Mouse (Mus musculus) frontal cortex, postnatal 36 days (tissue): ENCODE measurements at regions not wholly inside any gene's neighbourhood (a gene's known extent, or its start where the extent isn't known, plus 50 kb on each side); places are given as distances from the start of the nearest gene placed in this dataset.
A peak's percentile ranks its signal among the peaks of the same experiment; 100 is the strongest.

ENCODE experiments used
- DNase-seq, 2 experiments: peaks; one replicate each; pipeline ENCODE4 v3.0.0; 2022; ENCODE audit warnings: low spot score in 2 of 2

DNA sequence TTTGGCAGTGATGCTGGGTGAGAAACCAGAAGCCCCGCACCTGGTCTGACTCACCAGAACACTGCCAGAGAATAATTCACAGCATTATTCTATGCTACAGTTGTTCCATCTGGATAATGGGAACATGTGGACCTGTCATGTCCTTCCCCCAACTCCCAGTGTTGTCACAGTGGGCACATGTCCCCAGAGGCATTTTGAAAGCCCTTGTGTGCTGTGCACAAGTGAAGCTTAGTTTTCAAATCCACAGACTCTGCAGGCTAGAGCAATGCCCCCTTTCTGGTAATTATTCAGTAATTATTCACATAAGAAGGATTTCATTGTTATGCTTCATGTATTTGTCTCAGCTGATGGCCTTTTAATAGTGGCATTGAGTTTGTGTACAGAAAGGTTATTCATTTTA, 146.7 kb downstream of the Slc4a3 start:
- DNase-seq, result no peak

DNA sequence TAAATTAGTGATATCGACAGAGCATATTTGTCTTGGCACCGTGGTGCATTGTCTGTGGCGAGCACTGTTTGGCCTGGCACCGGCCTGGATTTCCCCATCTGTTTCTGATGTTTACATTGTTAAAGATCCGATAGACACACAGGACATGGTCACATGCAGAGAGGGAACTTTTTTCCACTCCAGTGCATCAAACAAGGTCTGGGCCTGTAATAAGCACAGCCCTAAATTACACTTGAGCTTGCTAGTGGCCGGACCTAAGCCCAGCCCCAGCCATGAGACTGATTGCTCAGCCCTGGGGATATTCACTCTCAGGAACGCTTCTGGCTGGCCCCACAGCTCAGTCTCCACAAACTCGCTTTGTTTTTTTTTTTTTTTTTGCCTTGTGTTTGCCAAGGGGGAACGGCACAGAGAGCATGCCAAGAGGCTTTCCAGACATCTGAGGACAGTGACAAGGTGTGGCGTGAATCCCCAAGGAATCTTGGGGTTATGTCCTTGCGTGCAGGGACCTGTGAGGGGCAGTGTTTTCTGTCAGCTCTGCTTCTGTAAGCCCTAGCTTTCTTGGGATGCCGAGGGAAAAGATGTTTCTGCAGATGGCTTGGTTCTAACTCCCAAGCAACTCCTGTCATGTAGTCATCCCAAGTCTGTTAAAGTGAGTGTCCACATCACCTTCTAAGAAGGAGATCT, 147.3 kb downstream of the Slc4a3 start:
- DNase-seq, result no peak

DNA sequence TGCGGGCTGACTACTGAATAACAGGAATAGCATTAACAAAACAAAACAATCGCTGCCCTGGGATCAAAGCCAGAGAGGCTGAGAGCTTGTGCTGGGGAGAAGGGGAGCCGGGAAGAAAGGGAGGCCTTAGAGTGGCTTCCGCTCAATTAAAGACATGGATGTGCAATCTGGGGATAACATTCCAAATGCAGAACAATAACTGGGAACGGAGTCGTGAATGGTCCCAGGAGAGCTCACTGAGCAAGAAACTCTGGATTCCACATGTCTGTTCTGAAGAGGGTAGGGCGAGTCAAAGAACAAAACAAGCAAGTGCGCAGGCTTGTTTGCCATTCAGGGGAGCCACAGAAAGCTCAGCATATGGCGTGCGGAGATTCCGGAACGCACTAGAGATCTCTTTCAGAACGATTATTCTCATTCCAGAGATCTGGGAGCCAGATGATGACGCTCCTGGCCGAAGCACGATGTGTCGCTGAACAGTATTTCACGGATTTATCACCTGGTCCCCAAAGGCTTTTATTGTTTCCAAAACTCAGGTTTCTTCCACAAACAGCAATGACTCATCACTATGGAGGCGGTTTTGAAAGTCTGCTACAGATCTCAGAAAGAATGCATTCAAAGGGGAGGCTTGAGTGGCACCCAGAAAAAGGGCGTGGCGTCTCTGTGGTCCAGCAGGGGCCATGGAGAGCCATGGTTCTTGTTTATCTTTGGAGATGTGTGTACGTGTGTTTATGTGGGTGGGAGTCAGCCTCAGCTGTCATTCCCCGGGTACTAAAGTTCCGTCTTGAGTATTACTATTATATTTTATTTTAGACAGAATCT, 159.0 kb downstream of the Slc4a3 start:
- DNase-seq, result peak; percentile 26 to 49

DNA sequence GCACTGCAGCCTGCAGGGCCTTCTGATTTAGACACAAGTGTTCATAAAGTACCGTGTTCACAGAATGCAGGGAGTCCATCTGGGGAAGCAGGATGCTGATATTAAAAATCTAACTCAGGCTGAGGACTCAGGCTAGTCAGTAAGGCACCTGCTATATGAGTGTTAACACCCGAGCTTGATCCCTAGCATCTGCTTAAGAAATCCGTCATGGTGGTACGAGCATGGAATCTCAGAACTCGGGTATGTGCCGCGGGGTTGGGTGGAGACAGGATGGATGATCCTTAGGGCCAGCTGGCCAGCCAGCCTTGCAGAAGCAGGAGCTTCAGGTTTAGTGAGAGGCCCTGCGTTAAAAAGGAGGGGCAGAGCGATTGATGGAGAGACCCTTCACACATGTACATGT, 160.1 kb downstream of the Slc4a3 start:
- DNase-seq, result no peak

DNA sequence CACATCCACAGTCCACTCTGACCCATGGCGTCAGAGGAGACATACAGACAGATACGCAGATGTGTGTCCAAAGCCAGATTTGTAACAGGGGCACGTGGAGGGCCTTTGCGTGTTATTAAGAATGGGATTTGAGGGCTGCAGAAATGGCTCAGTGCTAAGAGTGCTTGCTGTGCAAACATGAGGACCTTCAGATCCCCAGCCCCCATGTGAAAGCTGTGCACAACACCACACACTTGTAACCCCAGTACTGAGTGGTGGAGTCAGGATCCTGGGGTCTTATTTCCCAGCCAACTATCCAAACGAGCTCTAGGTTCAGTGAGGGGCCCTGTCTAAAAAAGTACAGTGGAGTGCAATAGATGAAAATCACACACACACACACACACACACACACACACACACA, 177.4 kb downstream of the Slc4a3 start:
- DNase-seq, result no peak

DNA sequence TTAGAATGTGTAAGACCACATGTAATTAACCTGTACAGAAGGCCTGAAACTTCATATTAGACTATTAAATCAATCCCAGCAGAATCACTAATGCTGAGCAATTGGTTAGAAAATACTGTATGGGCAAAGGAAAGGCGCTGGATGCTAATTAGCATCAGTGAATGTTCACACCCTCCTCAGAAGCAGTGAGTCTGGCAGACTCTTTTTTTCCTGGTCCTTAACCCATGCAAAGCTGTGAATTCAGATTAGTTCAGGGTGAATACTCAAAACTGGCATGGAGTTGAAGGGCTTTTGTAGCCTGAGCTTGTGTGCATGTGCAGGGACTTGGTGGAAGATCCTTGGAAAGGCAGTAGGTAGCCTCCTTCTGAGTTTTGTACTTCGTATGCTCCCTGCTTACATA, 179.3 kb downstream of the Slc4a3 start:
- DNase-seq, result no peak

DNA sequence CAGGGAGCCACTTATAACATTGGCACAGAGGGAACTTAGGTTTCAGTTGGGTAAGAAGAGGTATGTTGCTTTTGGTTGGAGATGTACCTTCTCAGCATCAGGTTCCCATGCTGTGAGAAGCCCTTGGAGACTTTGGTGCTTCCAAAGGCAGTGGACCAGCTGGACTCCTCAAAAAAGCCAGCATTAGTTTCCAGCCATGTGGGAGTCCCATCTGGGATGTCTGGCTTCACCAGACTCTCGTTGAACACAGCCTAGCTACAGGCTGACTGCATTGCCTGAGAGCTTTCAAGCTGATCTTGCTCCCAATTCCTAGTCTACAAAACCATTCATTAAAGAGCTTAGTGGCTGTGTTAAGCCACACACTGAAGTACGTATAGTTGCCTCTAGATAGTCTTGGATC, 182.8 kb downstream of the Slc4a3 start:
- peak in 1 of 2 experiments; percentile 62 for DNase-seq

DNA sequence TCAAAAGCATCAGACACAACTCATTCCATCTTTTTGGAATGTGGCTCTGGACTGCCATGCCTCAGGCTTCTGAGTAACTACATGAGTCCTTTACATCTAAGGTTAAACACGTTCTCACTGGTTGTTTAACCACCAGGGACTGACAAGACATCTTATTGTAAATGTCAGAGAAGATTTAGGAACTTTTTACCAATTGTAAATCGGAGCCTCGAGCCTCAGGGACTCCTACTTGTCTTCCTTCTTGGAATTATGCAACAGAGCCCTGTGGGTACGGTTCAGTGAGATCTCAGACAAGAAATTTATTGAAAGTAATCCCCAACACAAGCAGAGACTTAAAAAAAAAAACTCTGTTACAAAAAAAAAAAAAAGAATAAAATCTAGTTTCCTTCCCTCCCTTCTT, 187.7 kb downstream of the Slc4a3 start:
- no peak for DNase-seq

DNA sequence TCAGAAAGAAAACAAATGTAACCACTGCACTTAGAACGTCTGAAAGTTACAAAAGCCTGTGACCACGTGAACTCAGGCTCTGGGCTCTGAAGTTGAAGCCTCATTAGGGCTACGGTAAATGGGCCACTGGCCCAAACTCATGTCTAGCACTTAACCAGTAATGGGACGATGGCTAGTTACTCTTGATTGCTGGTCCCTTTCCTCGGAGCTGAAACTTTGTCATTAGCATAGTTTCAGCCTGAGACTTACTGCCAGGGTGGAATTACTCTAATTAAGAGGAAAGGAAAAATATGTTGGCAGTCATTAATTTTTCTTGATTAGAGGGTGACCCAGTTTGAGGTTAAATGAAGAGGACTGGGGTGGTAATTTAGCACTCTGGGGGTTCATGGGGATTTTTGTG, 192.6 kb downstream of the Slc4a3 start:
- DNase-seq, result peak in 1 of 2 experiments; percentile 6

DNA sequence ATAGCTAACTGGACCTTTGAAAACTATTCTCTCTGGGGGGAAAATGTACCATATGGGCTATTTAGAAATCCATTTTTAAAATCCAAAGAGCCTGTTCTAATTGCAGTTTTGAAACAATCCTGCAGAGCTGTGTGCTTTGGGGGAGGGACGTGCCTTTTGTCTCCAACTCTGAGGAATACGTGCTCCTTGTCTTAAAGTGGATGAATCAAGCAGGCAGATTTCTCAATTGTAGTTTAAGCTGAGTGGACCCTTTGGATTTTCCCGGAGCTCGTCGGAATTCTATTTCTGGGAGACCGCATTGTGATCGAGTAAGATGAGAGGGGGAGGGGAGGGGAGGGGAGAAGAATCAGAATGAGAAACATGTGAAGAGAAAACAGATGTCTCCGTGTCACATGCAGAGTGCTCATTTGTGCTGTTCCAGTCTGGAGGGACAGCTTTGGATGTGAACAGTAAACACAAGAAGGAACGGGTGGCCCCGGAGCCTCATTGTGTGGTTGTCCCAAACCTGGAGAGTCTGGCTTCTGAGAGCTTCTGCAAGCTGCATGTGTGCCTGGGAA, 203.7 kb downstream of the Slc4a3 start:
- DNase-seq, result peak in 1 of 2 experiments; percentile 7

DNA sequence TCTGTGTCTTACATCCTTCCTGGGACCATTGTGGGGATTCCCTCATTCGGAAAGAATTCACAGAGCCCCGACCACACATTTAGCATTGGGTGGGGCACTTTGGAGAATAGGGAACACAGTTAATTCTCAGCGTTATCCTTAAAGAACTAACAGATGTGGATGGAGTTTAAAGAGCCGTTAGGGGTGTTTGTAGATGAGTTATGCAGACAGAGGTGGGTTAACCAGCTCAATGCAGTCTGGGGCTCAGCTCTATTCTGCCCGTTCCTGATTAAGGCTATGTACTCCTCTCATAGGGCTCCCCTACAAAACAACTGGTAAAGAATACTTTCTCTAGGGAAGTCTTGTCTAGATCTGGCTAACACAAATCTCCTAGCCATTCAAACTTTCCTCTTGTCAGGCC, 226.1 kb downstream of the Slc4a3 start:
- DNase-seq, result no peak

DNA sequence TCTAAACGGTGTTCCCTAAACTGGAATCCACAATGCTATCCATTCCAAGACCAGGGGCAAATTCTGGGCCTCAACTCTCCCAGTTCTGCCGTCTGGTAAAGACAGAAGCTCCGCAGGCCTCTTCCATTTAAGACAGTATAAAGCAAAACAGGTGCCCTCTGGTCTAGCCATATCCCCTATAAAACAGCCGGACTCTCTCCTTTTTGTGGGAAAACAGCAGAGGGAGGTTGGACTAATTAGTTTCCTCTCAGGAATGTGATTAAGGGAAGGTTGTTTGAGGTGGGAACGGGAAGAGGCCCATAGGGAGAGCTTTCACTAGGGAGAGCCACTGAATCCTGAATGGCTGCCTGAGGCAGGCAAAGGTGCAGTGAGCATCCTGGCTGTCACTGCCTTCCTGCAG, 226.9 kb downstream of the Slc4a3 start:
- no peak for DNase-seq

DNA sequence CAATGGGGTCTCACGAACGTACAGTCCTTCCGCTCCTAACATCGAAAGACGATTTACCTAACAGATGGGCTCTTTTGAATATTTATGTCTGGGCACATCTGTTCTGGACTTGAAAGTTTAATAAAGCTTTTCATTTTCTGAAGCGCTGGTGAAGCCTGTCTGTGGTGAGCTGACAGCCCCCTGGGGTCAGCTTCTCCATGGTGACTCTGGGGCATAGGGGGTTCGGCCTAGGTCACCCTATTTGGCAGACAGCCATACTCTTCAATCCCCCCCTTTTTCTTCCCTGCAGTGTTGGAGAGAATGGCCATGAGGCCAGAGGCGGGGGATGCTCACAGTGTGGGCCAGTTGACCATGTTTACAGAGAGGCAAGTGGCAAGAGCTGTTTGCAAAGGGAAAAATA, 232.8 kb downstream of the Slc4a3 start:
- DNase-seq, result no peak

DNA sequence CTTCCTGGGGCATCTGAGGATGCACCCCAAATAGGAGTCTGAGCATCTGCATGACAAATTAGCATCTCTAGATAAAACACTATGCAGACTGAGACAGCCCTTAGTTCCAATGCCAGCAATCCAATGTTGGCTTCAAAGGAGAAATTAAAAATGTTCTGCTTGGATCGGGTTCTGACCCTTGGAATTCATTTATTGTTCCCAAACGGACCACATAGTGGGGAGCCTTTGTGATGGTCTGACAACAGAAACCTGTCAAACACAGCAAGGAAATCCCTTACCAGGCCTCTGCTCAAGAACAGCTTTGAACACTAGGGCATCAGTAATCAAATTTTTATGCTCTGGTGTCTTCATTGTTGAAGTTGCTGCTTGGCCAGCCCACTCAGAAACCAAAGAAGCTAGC, 237.1 kb downstream of the Slc4a3 start:
- DNase-seq, result no peak

DNA sequence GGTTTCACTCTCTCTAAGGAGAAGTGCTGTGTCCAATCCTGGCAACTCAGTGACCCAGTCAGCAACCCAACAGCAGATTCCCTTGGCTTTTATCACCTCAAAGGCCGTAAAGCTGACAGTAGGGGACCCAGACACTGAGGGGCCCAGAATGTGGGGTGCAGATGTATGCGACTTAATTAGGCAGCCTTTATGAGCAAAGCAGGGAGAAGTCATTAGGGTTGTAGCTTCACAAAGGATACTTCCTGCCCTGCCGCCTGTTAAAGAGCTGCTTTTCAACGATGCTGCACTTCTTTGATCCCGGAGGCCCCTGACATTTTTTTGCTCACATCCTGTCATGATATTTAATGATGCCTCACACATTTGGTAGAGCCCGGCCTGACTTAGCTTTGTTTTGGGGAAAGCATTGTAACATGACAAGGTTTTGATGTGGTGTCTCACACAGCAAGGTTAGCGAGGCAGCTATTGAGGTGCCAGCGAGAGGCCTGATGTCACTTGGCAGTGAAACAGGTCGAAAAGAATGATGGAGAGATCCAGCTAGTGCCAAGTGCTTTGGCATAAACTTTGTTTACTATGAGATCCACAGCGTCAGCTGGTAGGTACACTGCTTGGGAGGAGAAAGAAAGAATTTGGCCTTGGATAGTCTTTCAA, 240.2 kb downstream of the Slc4a3 start:
- DNase-seq, result no peak

DNA sequence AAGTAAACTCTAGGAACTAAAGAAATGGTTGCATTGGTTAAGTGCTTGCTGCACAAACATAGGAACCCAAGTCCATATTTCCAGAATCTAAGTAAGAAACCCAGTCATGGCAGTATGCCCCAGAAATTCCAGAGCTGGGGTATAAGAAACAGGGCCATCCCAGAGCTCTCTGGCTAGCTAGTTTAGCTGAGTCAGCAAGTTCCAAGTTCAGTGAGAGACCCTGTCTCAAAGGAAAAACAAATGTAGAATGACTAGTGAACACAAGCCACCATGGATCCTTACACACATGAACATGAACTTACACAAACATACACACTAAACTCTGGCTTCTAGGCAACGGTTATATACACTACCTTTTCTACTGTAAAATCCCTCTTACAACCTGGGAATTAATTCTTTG, 245.4 kb downstream of the Slc4a3 start:
- DNase-seq, result no peak

DNA sequence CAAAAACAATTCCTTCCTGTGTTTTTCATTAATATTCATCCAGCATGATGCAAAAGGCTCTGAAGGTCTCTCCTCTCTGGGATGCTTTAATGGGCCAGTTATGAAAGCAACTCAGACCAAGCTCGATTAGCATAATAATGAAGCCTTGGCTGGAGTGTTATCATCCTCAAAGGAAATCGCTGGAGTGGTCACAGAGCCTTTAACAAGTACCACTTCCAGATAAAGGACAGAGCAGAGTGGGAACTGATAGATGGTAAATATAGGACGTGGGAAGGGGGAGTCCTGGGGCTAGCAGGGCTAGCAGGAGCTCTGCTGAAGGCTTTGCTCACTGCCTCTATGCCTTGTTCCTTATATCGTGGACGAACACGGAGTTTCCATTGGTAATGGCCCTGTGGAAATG, 251.7 kb downstream of the Slc4a3 start:
- no peak for DNase-seq

DNA sequence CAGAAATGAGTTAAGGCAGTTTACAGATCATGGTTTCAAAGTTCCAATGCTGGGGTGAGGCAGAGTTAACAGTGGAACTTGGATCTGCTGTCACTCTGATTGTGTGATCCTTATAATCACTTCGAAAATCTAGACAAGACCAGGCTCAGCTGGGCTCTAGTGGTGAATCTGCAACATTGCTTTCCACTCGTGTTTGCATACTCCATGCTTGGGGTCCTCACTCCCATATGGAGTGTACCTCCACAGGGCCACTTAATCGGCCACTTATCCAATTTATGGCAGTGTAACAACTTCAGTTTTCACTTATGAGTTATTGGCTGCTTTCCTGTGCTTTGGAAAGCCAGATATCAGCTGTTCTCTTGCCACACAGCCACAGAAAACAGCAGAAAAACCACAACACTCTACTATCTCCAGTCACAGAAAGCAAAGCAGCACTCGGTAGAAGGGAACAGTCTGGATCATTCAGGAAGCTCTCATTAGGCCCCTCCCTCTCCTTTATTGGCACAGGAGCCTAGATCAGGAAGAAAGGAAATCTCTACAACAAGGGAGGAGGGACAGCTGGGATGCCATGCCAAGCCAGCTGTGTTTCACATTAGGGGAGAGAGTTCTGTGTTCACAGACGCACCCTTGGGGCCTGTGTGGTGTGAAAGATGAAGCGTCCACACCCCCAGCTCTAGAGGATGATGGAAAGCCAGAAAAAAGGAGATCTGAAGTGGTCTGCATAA, 252.5 kb downstream of the Slc4a3 start:
- no peak for DNase-seq

DNA sequence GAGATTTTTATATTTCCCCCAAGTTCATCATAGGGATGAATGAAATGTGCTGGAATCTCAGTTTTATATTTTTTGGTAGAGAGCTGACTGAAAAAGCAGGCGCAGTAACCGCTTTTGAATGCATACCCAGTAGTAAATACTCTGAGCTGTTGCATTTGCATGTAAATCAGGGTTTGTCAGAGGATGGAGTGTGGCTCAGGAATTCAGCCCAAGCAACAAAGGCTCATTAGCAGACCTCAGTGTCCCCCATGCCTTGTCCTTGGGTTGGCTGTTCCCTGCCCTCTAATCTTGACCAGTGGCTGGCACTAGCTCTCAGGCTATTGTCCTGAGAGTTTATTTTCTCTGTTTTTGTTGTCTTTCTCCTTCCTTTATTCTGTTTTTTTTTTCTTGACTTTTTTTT, 258.4 kb downstream of the Slc4a3 start:
- DNase-seq, result no peak

DNA sequence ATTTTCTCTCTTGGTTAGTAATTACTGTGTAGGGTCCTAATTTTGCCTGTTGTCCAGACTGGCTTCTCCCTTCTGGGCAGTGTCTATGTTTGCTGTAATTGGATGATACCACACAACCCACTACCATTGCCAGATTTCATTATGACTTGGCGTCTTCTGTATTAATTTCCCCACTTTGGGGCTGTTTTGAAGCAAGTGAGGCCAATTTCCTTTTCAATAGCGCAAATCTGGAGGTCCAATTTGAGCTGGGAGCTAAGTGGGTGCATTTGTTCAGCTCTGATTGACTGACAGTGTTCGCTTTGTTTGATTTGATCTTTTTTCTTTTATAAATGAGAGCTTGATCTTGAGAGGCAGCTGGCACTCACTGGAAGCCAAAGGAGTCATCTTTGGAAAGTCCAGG, 266.4 kb downstream of the Slc4a3 start:
- DNase-seq, result no peak

DNA sequence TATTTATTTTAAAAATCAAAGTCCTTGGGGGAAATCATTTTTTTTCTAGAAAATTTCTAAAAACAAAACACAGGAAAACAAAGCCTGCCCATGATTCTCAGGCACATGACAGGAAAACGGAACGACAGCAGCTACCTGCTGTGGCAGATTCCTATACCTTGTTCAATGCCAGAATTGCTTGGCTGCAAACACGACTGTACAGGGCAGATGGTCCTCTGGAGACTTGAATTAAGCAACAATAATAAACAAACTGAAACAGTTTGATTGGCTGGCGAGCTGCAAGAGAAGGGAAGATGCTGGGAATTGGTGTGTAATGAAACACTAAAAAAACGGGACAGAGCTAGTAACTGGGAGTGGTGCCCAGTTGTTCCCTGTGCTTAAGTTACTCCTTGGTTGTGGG, 280.1 kb downstream of the Slc4a3 start:
- no peak for DNase-seq
